Mouse (Mus musculus): ENCODE measurements around the gene Ywhaq. TPM values are rescaled to one million over a fixed set of nuclear protein-coding genes. Genes with fewer than 3 reads are reported as not detected.

Gene Ywhaq
- polyA plus RNA-seq, 1 experiment from 2014 or later, result 857 TPM

DNA sequence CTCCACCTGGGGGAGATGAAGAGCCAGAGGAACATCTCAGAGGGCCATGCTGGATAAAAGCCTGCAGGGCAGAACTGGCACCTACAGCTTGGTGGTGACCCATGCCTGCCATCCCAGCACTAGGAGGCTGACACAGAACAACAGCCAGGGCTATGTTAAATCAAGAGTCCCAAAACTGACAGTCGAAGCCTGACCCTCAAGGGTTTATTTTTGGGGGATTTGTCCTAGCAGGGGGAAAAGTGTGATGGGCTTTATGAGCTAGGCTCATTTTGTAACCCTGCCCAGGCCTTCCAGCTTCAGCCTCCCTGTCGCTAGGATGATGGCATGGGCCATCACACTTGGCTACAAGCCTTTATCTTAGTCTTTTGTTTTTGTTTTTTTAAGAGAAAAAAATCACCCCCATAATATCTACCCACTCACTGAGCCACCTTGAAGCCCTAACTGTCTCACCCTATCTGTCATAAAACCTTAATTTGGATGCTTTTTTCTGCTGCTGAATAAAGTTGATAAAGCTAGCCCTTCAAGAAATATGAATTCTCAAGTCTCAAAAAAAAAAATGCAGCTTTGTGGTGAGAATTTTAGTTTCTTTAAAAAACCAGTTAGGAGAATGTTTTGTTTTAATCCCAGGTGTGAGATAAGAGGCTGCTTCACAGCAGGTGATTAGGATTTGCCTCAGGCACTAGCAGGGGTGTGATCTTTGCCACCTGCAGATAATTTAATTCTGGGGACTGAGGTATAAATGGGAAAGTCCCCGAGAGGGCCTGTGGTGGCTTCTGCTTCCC lies 41.9 kb downstream of the Ywhaq start:
- Histone ChIP-seq H3K27me3 (ENCODE audit: control insufficient read depth, insufficient read depth, low read length) (no peaks in the 10 kb centered on the region), H3K4me2 (replicated peaks; ENCODE audit: low read depth, low read length) (no peak overlapping the region), H3K27ac (ENCODE audit: low read depth, low read length) (no peak overlapping the region), H3K36me3 (ENCODE audit: control insufficient read depth, insufficient read depth, low read length) (no peaks in the 10 kb centered on the region), H3K4me3 (ENCODE audit: low read length) (no peak overlapping the region), H3K9me3 (ENCODE audit: control insufficient read depth, low read length) (no peaks in the 10 kb centered on the region), H3K4me1 (ENCODE audit: control insufficient read depth, insufficient read depth, low read length) (no peaks in the 10 kb centered on the region), H3K9ac (ENCODE audit: low read depth, low read length) (no peak overlapping the region)
- 39% methylated on average over 3 of the region's 3 CpGs for WGBS
- ATAC-seq (ENCODE audit: low FRiP score, low TSS enrichment), result no peak

DNA sequence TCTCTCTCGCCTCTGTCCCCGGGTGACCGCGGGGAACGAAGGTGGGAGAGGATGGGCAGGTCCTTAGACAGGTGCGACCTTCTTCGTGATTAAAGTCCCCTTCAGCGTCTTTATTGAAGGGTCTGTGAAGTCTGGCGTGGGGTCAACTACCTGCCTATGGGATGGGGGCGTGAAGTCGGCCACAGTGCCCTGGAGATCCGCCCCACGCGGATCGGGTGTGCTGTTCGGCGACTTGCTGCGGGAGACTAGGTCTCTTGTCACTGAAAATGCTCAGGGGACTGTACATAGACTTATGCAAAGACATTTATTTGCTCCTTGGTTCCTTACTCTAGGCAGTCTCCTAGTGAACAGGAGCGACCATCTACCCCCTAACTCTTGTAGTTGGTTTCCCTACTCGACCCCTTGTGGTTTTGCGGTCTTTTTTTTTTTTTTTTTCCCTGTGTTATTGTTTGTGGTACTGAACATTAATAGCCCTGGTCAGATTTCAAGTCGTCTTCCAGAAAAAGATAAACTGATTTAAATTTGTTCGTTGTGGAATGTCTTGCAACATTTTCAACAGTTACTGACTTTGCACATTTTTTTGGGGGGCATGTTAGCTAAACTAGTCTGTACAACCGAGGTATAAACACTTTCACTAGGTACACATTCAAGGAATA lies 43.5 kb downstream of the Ywhaq start:
- peak overlapping the region; percentile 67 for H3K9ac ChIP-seq (ENCODE audit: low read depth, low read length)
- H3K27me3 ChIP-seq (ENCODE audit: control insufficient read depth, insufficient read depth, low read length), result no peaks in the 10 kb centered on the region
- H3K4me1 ChIP-seq (ENCODE audit: control insufficient read depth, insufficient read depth, low read length), result no peaks in the 10 kb centered on the region
- H3K27ac ChIP-seq (ENCODE audit: low read depth, low read length), result peak overlapping the region; percentile 92
- H3K9me3 ChIP-seq (ENCODE audit: control insufficient read depth, low read length), result no peaks in the 10 kb centered on the region
- H3K36me3 ChIP-seq (ENCODE audit: control insufficient read depth, insufficient read depth, low read length), result no peaks in the 10 kb centered on the region
- peak overlapping the region; percentile 58 for H3K4me3 ChIP-seq (ENCODE audit: low read length)
- ATAC-seq (ENCODE audit: low FRiP score, low TSS enrichment), result peak; percentile 77
- WGBS, result 4% methylated on average over 24 of the region's 24 CpGs
- peak overlapping the region; percentile 51 for H3K4me2 ChIP-seq (replicated peaks; ENCODE audit: low read depth, low read length)

DNA sequence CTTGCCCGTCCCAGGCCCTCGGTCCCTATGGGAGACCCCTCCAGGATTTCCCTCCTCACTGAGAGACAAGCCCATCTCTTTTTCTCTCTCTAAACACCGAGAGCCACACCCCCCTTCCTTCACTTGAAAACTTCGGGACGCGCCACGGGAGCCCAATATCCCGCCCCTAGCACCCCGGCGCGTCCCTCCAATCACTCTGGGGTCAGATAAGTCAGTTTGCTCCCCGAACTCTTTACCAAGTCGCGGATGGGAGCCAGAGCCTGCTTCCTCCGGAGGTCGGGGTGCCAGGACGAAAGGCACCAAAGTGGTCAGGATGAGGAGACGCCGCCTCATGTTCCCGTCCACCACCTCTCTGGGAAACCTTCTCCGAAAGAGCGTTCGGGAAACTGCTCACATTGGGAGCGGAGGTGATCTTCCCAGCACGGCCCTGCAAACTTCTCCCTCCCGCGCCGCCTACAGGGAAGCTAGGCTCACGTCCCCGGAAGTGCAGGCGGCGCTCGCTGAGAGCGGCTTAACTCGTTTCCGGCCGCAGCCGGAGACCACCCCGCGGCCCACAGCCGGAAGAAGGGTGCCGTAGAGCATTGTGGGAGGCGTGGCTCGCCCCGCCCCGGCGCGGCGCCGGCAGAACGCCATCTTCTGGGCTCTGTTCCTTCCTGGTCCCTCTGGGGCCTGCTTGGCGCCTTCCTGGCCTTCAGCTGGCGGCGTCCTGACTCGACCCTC lies 44.2 kb downstream of the Ywhaq start, which contains the start of gene Adam17:
Gene Adam17 (minus strand): TSS at position 533 of the 720 bp plus-strand sequence.
- Histone ChIP-seq H3K27ac (ENCODE audit: low read depth, low read length) (peak within 1 kb of the TSS; percentile 92), H3K4me2 (replicated peaks; ENCODE audit: low read depth, low read length) (peak within 1 kb of the TSS; percentile 57), H3K9ac (ENCODE audit: low read depth, low read length) (peak within 1 kb of the TSS; percentile 67), H3K36me3 (ENCODE audit: control insufficient read depth, insufficient read depth, low read length) (no peaks in the 10 kb centered on the region), H3K4me3 (ENCODE audit: low read length) (peak within 1 kb of the TSS; percentile 58), H3K4me1 (ENCODE audit: control insufficient read depth, insufficient read depth, low read length) (no peaks in the 10 kb centered on the region), H3K9me3 (ENCODE audit: control insufficient read depth, low read length) (no peaks in the 10 kb centered on the region), H3K27me3 (ENCODE audit: control insufficient read depth, insufficient read depth, low read length) (no peaks in the 10 kb centered on the region)
- ATAC-seq (ENCODE audit: low FRiP score, low TSS enrichment), result peak; percentile 97
- under 1% methylated on average over 55 of the region's 55 CpGs for WGBS

DNA sequence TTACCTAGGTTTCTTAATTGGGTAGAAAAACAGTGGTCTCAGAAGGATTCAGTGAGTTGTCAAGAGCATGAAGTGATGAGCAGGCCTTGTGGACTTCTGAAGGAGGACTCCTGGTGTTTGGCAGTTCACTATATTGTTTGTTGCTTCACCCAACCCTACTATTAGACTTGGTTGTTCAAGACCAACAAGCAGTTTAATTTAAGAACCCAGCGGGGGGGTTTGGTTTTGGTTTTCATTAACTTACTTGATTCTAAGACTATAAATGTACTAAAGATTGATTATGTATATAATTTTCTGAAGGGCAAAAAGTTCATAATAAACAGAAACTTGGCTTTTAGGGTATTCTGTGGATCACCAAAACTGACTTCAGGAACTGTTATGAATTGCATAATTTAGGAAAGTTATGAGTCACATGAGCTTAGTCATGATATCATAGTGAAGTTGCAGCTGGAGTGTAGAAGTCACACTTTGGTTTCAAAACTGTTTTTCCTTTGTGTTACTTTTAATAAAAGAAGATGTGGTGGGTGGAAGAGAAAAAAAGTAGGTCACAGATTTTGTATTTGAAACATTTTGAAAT lies 47.3 kb downstream of the Ywhaq start:
- H3K27ac ChIP-seq (ENCODE audit: low read depth, low read length), result no peak overlapping the region
- no peaks in the 10 kb centered on the region for H3K9me3 ChIP-seq (ENCODE audit: control insufficient read depth, low read length)
- no peaks in the 10 kb centered on the region for H3K27me3 ChIP-seq (ENCODE audit: control insufficient read depth, insufficient read depth, low read length)
- H3K4me2 ChIP-seq (replicated peaks; ENCODE audit: low read depth, low read length), result no peak overlapping the region
- no peak overlapping the region for H3K4me3 ChIP-seq (ENCODE audit: low read length)
- ATAC-seq (ENCODE audit: low FRiP score, low TSS enrichment), result no peak
- 89% methylated on average over 1 of the region's 1 CpGs for WGBS
- H3K36me3 ChIP-seq (ENCODE audit: control insufficient read depth, insufficient read depth, low read length), result no peaks in the 10 kb centered on the region
- no peaks in the 10 kb centered on the region for H3K4me1 ChIP-seq (ENCODE audit: control insufficient read depth, insufficient read depth, low read length)
- H3K9ac ChIP-seq (ENCODE audit: low read depth, low read length), result no peak overlapping the region

DNA sequence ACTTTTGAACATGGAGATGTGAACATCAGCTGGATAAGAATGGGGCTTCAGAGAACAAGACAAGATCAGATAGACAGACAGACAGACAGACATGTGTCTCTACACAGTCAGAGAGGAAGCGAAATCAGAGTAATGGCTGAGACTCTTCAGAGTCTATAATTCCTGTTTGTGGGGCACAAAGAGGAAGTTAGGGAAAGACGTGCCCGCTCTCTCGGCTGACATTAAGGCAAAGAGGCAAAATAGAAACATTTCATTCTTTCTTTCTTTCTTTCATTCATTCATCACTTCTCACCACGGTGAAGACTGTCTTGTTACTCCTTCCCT lies 48.4 kb downstream of the Ywhaq start:
- no peak for ATAC-seq (ENCODE audit: low FRiP score, low TSS enrichment)
- Histone ChIP-seq H3K27ac (ENCODE audit: low read depth, low read length) (no peak overlapping the region), H3K36me3 (ENCODE audit: control insufficient read depth, insufficient read depth, low read length) (no peaks in the 10 kb centered on the region), H3K4me1 (ENCODE audit: control insufficient read depth, insufficient read depth, low read length) (no peaks in the 10 kb centered on the region), H3K9ac (ENCODE audit: low read depth, low read length) (no peak overlapping the region), H3K27me3 (ENCODE audit: control insufficient read depth, insufficient read depth, low read length) (no peaks in the 10 kb centered on the region), H3K4me3 (ENCODE audit: low read length) (no peak overlapping the region), H3K4me2 (replicated peaks; ENCODE audit: low read depth, low read length) (no peak overlapping the region), H3K9me3 (ENCODE audit: control insufficient read depth, low read length) (no peaks in the 10 kb centered on the region)
- 90% methylated on average over 5 of the region's 5 CpGs for WGBS

DNA sequence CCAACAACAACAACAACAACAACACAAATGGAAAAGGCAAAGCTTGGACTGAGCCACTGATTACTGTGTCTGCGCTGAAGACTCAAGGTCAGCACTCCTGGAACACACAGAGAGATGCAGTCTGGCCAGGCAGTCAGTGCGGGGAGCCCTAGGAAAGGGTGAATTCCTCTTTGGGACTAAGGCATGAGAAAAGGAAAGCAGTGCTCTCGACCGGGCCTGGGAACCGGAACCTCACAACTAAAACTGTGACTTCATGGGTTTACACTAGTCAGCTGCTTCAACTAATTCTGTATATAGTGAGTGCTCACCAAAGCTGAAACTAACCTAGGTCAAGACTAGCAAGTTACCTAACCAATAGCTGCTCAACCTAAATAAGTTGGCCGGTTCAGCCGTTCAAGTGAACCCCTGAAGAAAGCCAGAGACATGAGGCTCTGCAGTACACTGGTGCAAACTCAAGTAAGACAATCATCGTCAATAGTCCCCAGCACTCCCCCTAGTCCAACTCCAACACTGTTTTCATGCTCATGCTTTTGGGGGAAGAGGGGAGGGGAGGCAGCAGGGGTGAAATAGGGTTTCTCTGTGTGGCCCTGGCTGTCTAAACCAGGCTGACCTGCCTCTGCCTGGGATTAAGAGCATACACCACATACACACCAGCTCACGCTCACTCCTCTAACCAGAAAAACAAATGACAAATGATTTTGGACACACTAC lies 48.9 kb downstream of the Ywhaq start:
- Histone ChIP-seq H3K9me3 (ENCODE audit: control insufficient read depth, low read length) (no peaks in the 10 kb centered on the region), H3K27ac (ENCODE audit: low read depth, low read length) (no peak overlapping the region), H3K36me3 (ENCODE audit: control insufficient read depth, insufficient read depth, low read length) (no peaks in the 10 kb centered on the region), H3K4me1 (ENCODE audit: control insufficient read depth, insufficient read depth, low read length) (no peaks in the 10 kb centered on the region), H3K9ac (ENCODE audit: low read depth, low read length) (no peak overlapping the region), H3K27me3 (ENCODE audit: control insufficient read depth, insufficient read depth, low read length) (no peaks in the 10 kb centered on the region), H3K4me3 (ENCODE audit: low read length) (no peak overlapping the region), H3K4me2 (replicated peaks; ENCODE audit: low read depth, low read length) (no peak overlapping the region)
- 93% methylated on average over 9 of the region's 9 CpGs for WGBS
- no peak for ATAC-seq (ENCODE audit: low FRiP score, low TSS enrichment)

DNA sequence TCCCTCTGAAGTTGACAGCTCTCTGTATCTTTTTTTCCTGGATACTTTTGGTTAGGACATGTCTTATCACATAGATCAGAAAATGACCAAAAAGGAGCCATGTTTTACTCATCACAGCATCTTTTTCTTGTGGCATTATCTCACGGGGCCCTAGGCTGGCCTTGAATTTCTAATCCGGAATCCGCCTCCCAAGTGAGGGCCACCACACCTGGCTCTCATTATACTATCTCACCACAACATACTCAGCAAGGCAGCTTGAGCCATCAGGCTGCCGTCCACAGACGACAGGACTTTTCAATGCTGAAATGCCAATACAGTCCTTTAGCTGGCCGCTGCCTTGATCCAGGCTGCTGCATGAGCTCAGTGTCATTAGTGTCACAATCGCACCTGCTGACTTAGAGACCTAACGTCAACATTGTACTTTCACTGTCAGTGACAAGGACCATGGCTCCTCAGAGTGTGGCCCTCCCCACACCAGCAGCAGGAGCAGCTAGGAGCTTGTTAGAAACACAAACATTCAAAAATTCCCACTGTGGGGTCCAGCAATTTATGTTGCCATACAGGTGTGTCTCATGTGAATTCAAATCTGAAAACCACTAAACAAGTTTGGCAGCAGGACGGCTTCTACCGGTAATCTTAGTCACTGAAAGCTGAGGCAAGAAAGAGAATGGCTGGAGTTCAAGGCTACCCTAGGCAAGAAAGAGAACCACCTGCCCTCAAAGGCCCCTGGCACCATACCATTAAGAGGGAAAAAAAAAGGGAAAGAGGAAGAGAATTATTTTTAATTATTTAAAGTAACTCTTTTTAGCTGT lies 52.6 kb downstream of the Ywhaq start:
- WGBS, result 89% methylated on average over 10 of the region's 10 CpGs
- Histone ChIP-seq H3K9me3 (ENCODE audit: control insufficient read depth, low read length) (no peaks in the 10 kb centered on the region), H3K4me3 (ENCODE audit: low read length) (no peak overlapping the region), H3K27ac (ENCODE audit: low read depth, low read length) (no peak overlapping the region), H3K4me1 (ENCODE audit: control insufficient read depth, insufficient read depth, low read length) (no peaks in the 10 kb centered on the region), H3K4me2 (replicated peaks; ENCODE audit: low read depth, low read length) (no peak overlapping the region), H3K9ac (ENCODE audit: low read depth, low read length) (no peak overlapping the region), H3K27me3 (ENCODE audit: control insufficient read depth, insufficient read depth, low read length) (no peaks in the 10 kb centered on the region), H3K36me3 (ENCODE audit: control insufficient read depth, insufficient read depth, low read length) (0 out of 2 replicates have a peak, but pooled peaks cover 3% of the 10 kb centered on the region)
- no peak for ATAC-seq (ENCODE audit: low FRiP score, low TSS enrichment)

DNA sequence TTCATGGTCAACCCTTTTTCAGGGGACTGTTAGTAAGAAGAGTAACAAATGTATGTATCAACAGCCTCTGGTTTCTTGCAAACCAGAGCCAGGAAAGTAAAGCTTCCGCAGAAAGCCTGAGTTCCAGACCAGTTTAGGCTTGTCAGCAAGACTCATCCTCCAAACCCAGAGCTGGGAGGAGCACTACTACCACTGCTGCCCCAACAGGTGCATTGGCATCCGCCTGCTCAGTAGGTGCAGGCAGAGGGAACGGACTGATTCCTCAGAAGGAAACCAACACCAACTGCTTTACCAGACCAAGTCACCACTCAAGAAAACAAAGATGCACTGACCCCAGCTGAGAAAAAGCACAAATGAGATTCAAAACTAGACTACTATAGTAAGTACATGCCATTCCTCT lies 54.2 kb downstream of the Ywhaq start:
- WGBS, result 93% methylated on average over 3 of the region's 3 CpGs
- Histone ChIP-seq H3K27ac (ENCODE audit: low read depth, low read length) (no peak overlapping the region), H3K9me3 (ENCODE audit: control insufficient read depth, low read length) (no peaks in the 10 kb centered on the region), H3K4me1 (ENCODE audit: control insufficient read depth, insufficient read depth, low read length) (no peaks in the 10 kb centered on the region), H3K27me3 (ENCODE audit: control insufficient read depth, insufficient read depth, low read length) (no peaks in the 10 kb centered on the region), H3K4me3 (ENCODE audit: low read length) (no peak overlapping the region), H3K4me2 (replicated peaks; ENCODE audit: low read depth, low read length) (no peak overlapping the region), H3K9ac (ENCODE audit: low read depth, low read length) (no peak overlapping the region), H3K36me3 (ENCODE audit: control insufficient read depth, insufficient read depth, low read length) (0 out of 2 replicates have a peak, but pooled peaks cover 3% of the 10 kb centered on the region)
- ATAC-seq (ENCODE audit: low FRiP score, low TSS enrichment), result no peak
